Mouse (Mus musculus) liver, postnatal 0 days (tissue): ENCODE results near the gene Snhg11.

Source experiments
- CTCF ChIP-seq: sonication (generic); IDR thresholded peaks from 2 replicates; pipeline ENCODE4 v1.5.1; 2016; ENCODE audit warnings: antibody characterized with exemption, low read depth
- EP300 ChIP-seq: IDR thresholded peaks from 2 replicates; pipeline ENCODE4 v1.6.1; 2016; ENCODE audit warnings: antibody characterized with exemption, low read depth, mild to moderate bottlenecking

DNA sequence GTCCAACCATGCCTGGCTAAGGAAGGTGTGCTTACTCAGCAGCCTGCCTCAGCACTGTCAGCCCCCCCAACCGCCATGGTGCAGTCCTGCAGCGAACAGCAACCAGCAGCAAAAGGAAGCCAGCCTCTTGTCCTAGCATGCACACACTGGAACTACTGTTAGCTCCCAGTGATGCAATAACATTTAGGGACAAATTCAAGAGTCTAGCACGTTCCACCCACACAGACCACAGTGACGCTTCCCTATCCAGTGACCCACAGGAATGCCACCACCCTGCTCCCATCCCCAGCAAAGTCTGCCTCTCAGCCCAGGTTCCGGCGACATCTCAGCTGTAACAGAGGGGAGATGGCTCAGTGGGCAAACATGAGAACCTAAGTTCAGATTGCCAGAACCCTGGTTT lies 29.0 kb upstream of the Snhg11 start:
- TF ChIP-seq CTCF (no peak), EP300 (no peak)
